Mouse (Mus musculus) kidney, embryonic 14.5 days (tissue): ENCODE results near the gene Ppp1r9a. TPM values are rescaled to one million over a fixed set of nuclear protein-coding genes. Genes with fewer than 3 reads are reported as not detected.
A peak's percentile ranks its signal among the peaks of the same experiment; 100 is the strongest.

Source experiments
- ATAC-seq: fragments of 200-750 bp; cut with Nextera tagmentation; 2 replicates; pipeline ENCODE4 v1.8.0; 2017; ENCODE audit warnings: moderate number of reproducible peaks, mild to moderate bottlenecking, moderate TSS enrichment, moderate library complexity; ENCODE audit not compliant: low FRiP score, low TSS enrichment
- H3K27ac ChIP-seq: fragments of 300-500 bp; sonication (generic); 2 replicates; pipeline ENCODE4 v1.5.1; 2014; ENCODE audit warnings: low read depth, mild to moderate bottlenecking, low read length, moderate library complexity, mixed read lengths
- H3K27me3 ChIP-seq: fragments of 300-500 bp; sonication (generic); 2 replicates; pipeline ENCODE4 v1.6.1; 2014; ENCODE audit warnings: mild to moderate bottlenecking, low read length; ENCODE audit not compliant: control insufficient read depth, insufficient read depth
- H3K36me3 ChIP-seq: fragments of 300-500 bp; sonication (generic); 2 replicates; pipeline ENCODE4 v1.6.1; 2014; ENCODE audit warnings: low read length, mixed read lengths; ENCODE audit not compliant: control insufficient read depth, insufficient read depth
- H3K4me1 ChIP-seq: fragments of 300-500 bp; sonication (generic); 2 replicates; pipeline ENCODE4 v1.6.1; 2014; ENCODE audit warnings: low read length, mixed read lengths; ENCODE audit not compliant: control insufficient read depth, insufficient read depth
- H3K4me2 ChIP-seq: fragments of 300-500 bp; sonication (generic); replicated peaks from 2 replicates; pipeline ENCODE4 v1.6.1; 2014; ENCODE audit warnings: low read depth, mild to moderate bottlenecking, low read length
- H3K4me3 ChIP-seq: fragments of 300-500 bp; sonication (generic); 2 replicates; pipeline ENCODE4 v1.5.1; 2014; ENCODE audit warnings: mild to moderate bottlenecking, low read length
- H3K9ac ChIP-seq: fragments of 300-500 bp; sonication (generic); 2 replicates; pipeline ENCODE4 v1.6.1; 2014; ENCODE audit warnings: low read depth, mild to moderate bottlenecking, low read length, moderate library complexity
- H3K9me3 ChIP-seq: fragments of 300-500 bp; sonication (generic); 2 replicates; pipeline ENCODE4 v1.6.1; 2016; ENCODE audit warnings: low read length; ENCODE audit not compliant: control insufficient read depth
- WGBS: fragments of 180-500 bp; shearing (Covaris S2); extraction: QIAGEN DNeasy Blood & Tissue Kit; methylation state at CpG from one replicate; pipeline ENCODE4 v1.1.7; 2014; 5-methylcytosine and 5-hydroxymethylcytosine counted together
- polyA plus RNA-seq: library from polyadenylated mRNA; unstranded; fragments of >200 nt; fragmentation: Nextera tagmentation; extraction: Ambion mirVana; gene quantifications from 2 replicates; pipeline ENCODE4 v1.2.1, GENCODE M21; 2014

Gene Ppp1r9a
- polyA plus RNA-seq, 1 experiment from 2014 or later = 28.8 TPM

GRCm38 (mm10) chr6:5019208-5019607 is 116.5 kb downstream of the Ppp1r9a start:
- Histone ChIP-seq H3K9me3 (no peaks in the 10 kb centered on the region), H3K9ac (no peak overlapping the region), H3K4me3 (no peak overlapping the region), H3K4me2 (no peak overlapping the region), H3K4me1 (peaks cover 19% of the 10 kb centered on the region), H3K27me3 (no peaks in the 10 kb centered on the region), H3K27ac (no peak overlapping the region), H3K36me3 (no peaks in the 10 kb centered on the region)
- ATAC-seq = no peak
- 43% methylated on average over 5 of the region's 5 CpGs for whole genome bisulfite sequencing

- H3K4me3 ChIP-seq = no peak overlapping the region
- peaks cover 19% of the 10 kb centered on the region for H3K4me1 ChIP-seq
- 83% methylated on average over 2 of the region's 2 CpGs for WGBS
- H3K9ac ChIP-seq = no peak overlapping the region
- no peak for ATAC-seq
- H3K27me3 ChIP-seq = no peaks in the 10 kb centered on the region
- H3K27ac ChIP-seq = no peak overlapping the region
- H3K4me2 ChIP-seq = no peak overlapping the region
- H3K36me3 ChIP-seq = no peaks in the 10 kb centered on the region
- no peaks in the 10 kb centered on the region for H3K9me3 ChIP-seq
These were observed 117.3 kb downstream of the Ppp1r9a start for GRCm38 (mm10) chr6:5019969-5020368.

GRCm38 (mm10) chr6:5020510-5020909 is 117.8 kb downstream of the Ppp1r9a start:
- H3K4me1 ChIP-seq = peaks cover 19% of the 10 kb centered on the region
- ATAC-seq = no peak
- H3K9ac ChIP-seq = no peak overlapping the region
- H3K27ac ChIP-seq = no peak overlapping the region
- H3K27me3 ChIP-seq = no peaks in the 10 kb centered on the region
- 95% methylated on average over 1 of the region's 1 CpGs for WGBS
- no peaks in the 10 kb centered on the region for H3K36me3 ChIP-seq
- H3K9me3 ChIP-seq = no peaks in the 10 kb centered on the region
- no peak overlapping the region for H3K4me3 ChIP-seq
- H3K4me2 ChIP-seq = no peak overlapping the region

- Histone ChIP-seq H3K36me3 (no peaks in the 10 kb centered on the region), H3K4me2 (no peak overlapping the region), H3K4me3 (no peak overlapping the region), H3K4me1 (peaks cover 12% of the 10 kb centered on the region), H3K9me3 (no peaks in the 10 kb centered on the region), H3K9ac (no peak overlapping the region), H3K27me3 (no peaks in the 10 kb centered on the region), H3K27ac (no peak overlapping the region)
- ATAC-seq = no peak
- 59% methylated on average over 5 of the region's 5 CpGs for WGBS
These were observed 120.0 kb downstream of the Ppp1r9a start for GRCm38 (mm10) chr6:5022677-5023076.

GRCm38 (mm10) chr6:5024893-5025292 is 122.2 kb downstream of the Ppp1r9a start:
- no peak for ATAC-seq
- WGBS = 86% methylated on average over 7 of the region's 7 CpGs
- peaks cover 14% of the 10 kb centered on the region; the same call in 1 of the 2 replicates for H3K4me1 ChIP-seq

GRCm38 (mm10) chr6:5026772-5027171 is 124.1 kb downstream of the Ppp1r9a start:
- H3K4me1 ChIP-seq = peaks cover 16% of the 10 kb centered on the region; the same call in 1 of the 2 replicates
- H3K36me3 ChIP-seq = no peaks in the 10 kb centered on the region
- no peaks in the 10 kb centered on the region for H3K9me3 ChIP-seq
- 85% methylated on average over 3 of the region's 3 CpGs for WGBS
- H3K4me2 ChIP-seq = no peak overlapping the region
- no peaks in the 10 kb centered on the region for H3K27me3 ChIP-seq
- ATAC-seq = no peak
- no peak overlapping the region for H3K4me3 ChIP-seq
- H3K27ac ChIP-seq = no peak overlapping the region
- no peak overlapping the region for H3K9ac ChIP-seq

More at GRCm38 (mm10) chr6:5024893-5025292, 122.2 kb downstream of the Ppp1r9a start:
- H3K27me3 ChIP-seq = no peaks in the 10 kb centered on the region
- H3K4me2 ChIP-seq = no peak overlapping the region
- no peak overlapping the region for H3K4me3 ChIP-seq
- H3K9me3 ChIP-seq = no peaks in the 10 kb centered on the region
- H3K36me3 ChIP-seq = no peaks in the 10 kb centered on the region
- no peak overlapping the region for H3K9ac ChIP-seq
- H3K27ac ChIP-seq = no peak overlapping the region

- no peaks in the 10 kb centered on the region for H3K27me3 ChIP-seq
- H3K27ac ChIP-seq = no peak overlapping the region
- no peak overlapping the region for H3K4me2 ChIP-seq
- no peak overlapping the region for H3K4me3 ChIP-seq
- H3K9me3 ChIP-seq = no peaks in the 10 kb centered on the region
- peaks cover 16% of the 10 kb centered on the region; the same call in 1 of the 2 replicates for H3K4me1 ChIP-seq
- WGBS = 98% methylated on average over 2 of the region's 2 CpGs
- H3K9ac ChIP-seq = no peak overlapping the region
- ATAC-seq = no peak
- H3K36me3 ChIP-seq = no peaks in the 10 kb centered on the region
These were observed 124.5 kb downstream of the Ppp1r9a start for GRCm38 (mm10) chr6:5027213-5027612.

GRCm38 (mm10) chr6:5027801-5028200 is 125.1 kb downstream of the Ppp1r9a start:
- no peak overlapping the region for H3K4me3 ChIP-seq
- 50% methylated on average over 5 of the region's 5 CpGs for WGBS
- no peaks in the 10 kb centered on the region for H3K36me3 ChIP-seq
- H3K27ac ChIP-seq = no peak overlapping the region
- ATAC-seq = no peak
- H3K9me3 ChIP-seq = no peaks in the 10 kb centered on the region
- no peaks in the 10 kb centered on the region for H3K27me3 ChIP-seq
- no peak overlapping the region for H3K9ac ChIP-seq
- H3K4me1 ChIP-seq = peaks cover 16% of the 10 kb centered on the region; the same call in 1 of the 2 replicates
- no peak overlapping the region for H3K4me2 ChIP-seq

- peak; percentile 70; the same call in 1 of the 2 replicates for ATAC-seq
- Histone ChIP-seq H3K4me1 (peaks cover 16% of the 10 kb centered on the region; the same call in 1 of the 2 replicates), H3K27me3 (no peaks in the 10 kb centered on the region), H3K27ac (no peak overlapping the region), H3K36me3 (no peaks in the 10 kb centered on the region), H3K4me3 (no peak overlapping the region), H3K4me2 (no peak overlapping the region), H3K9me3 (no peaks in the 10 kb centered on the region), H3K9ac (no peak overlapping the region)
- WGBS = 19% methylated on average over 13 of the region's 13 CpGs
These were observed 126.6 kb downstream of the Ppp1r9a start for GRCm38 (mm10) chr6:5029205-5029927.
